Mouse (Mus musculus): ENCODE measurements at regions not wholly inside any gene's neighbourhood (a gene's known extent, or its start where the extent isn't known, plus 50 kb on each side); places are given as distances from the start of the nearest gene placed in this dataset.

- no peak for TF ChIP-seq EP300 (optimal IDR thresholded peaks at IDR 0.05)
- no peak for TF ChIP-seq CTCF (IDR thresholded peaks at IDR 0.05; ENCODE audit: low read depth)
Measured at GRCm38 (mm10) chr5:106170405-106170804, 287.6 kb downstream of the Barhl2 start.
